ENCODE assay signal across 8 mouse cellular contexts in genomic region chr8:71610822-71611651, GRCm38 (mm10). TPM values are rescaled to one million over a fixed set of nuclear protein-coding genes. Genes with fewer than 3 reads are reported as not detected.
DNase-seq lines count a peak whose midpoint lies in the region; ATAC-seq and TF ChIP-seq lines count a peak whose summit lies in the region.

TSS of gene Colgalt1 (plus strand) at chr8:71610998.

- peaks cover 10% of the 10 kb centered on the region for H3K36me3 ChIP-seq in ES-Bruce4 (ENCODE audit: control insufficient read depth, insufficient read depth, low read length, poor library complexity, severe bottlenecking)
- H3K36me3 ChIP-seq in forebrain, embryonic 13.5 days (ENCODE audit: poor library complexity, severe bottlenecking) = peaks cover 27% of the 10 kb centered on the region
- H3K36me3 ChIP-seq in liver, postnatal 0 days (replicated peaks; ENCODE audit: insufficient read depth, low read length) = peaks cover 13% of the 10 kb centered on the region
- peaks cover 13% of the 10 kb centered on the region; the same call in 1 of the 2 replicates for H3K36me3 ChIP-seq in neural tube, embryonic 14.5 days (ENCODE audit: control insufficient read depth, insufficient read depth, low read length)

- intact Hi-C loops in heart, postnatal 10 days (cut with DNase I) = loop anchor here (5.0 kb wide), 1 partner anchor 51 kb away; no protein-coding TSS in a partner anchor

- TF ChIP-seq CTCF in ES-Bruce4 (IDR thresholded peaks at IDR 0.05; ENCODE audit: low read depth, low read length) = no peak
- TF ChIP-seq CTCF in liver, postnatal 0 days (IDR thresholded peaks at IDR 0.05; ENCODE audit: low read depth) = no peak

- H3K9ac ChIP-seq in ES-Bruce4 (ENCODE audit: low read depth, poor library complexity, severe bottlenecking) = peak within 1 kb of the TSS; percentile 90
- H3K9ac ChIP-seq in forebrain, embryonic 13.5 days = peak within 1 kb of the TSS; percentile 89
- peak within 1 kb of the TSS; percentile 85 for H3K9ac ChIP-seq in liver, postnatal 0 days (replicated peaks)
- H3K9ac ChIP-seq in neural tube, embryonic 14.5 days (replicated peaks; ENCODE audit: low read depth, low read length) = peak within 1 kb of the TSS; percentile 87

- DNase-seq in heart, postnatal 10 days = peak; percentile 98
- peak; percentile 99 for DNase-seq in large intestine, adult 2 months (ENCODE audit: low read depth, low spot score)
- DNase-seq in liver, postnatal 0 days = peak; percentile 97
- DNase-seq in testis, postnatal 10 days (ENCODE audit: low spot score) = peak; percentile 96

- peak; percentile 99 for ATAC-seq in cerebellum, adult (ENCODE audit: insufficient number of reproducible peaks, low FRiP score, low TSS enrichment)
- peak; percentile 99 for ATAC-seq in forebrain, embryonic 13.5 days
- ATAC-seq in liver, postnatal 0 days = peak; percentile 99
- ATAC-seq in neural tube, embryonic 14.5 days (ENCODE audit: low read depth) = peak; percentile 99

- no peaks in the 10 kb centered on the region for H3K4me1 ChIP-seq in ES-Bruce4 (ENCODE audit: control insufficient read depth, insufficient read depth, low read length)
- H3K4me1 ChIP-seq in forebrain, embryonic 13.5 days = peaks cover 15% of the 10 kb centered on the region
- peaks cover 22% of the 10 kb centered on the region for H3K4me1 ChIP-seq in liver, postnatal 0 days (ENCODE audit: insufficient read depth)
- peaks cover 10% of the 10 kb centered on the region for H3K4me1 ChIP-seq in neural tube, embryonic 14.5 days (ENCODE audit: control insufficient read depth, insufficient read depth, low read length)

- H3K4me3 ChIP-seq in ES-Bruce4 (ENCODE audit: low read depth, low read length) = peak within 1 kb of the TSS; percentile 90
- H3K4me3 ChIP-seq in forebrain, embryonic 13.5 days = peak within 1 kb of the TSS; percentile 88
- peak within 1 kb of the TSS; percentile 92 for H3K4me3 ChIP-seq in liver, postnatal 0 days (ENCODE audit: low read depth, low read length)
- peak within 1 kb of the TSS; percentile 79 for H3K4me3 ChIP-seq in neural tube, embryonic 14.5 days (ENCODE audit: low read depth, low read length)

- WGBS in forebrain, embryonic 13.5 days = under 1% methylated on average over 82 of the region's 82 CpGs
- WGBS in large intestine, adult 2 months = under 1% methylated on average over 82 of the region's 82 CpGs
- WGBS in liver, postnatal 0 days (ENCODE audit: insufficient replicate concordance) = 3% methylated on average over 74 of the region's 82 CpGs
- under 1% methylated on average over 74 of the region's 82 CpGs for WGBS in neural tube, embryonic 14.5 days

- TF ChIP-seq POLR2A in ES-Bruce4 (IDR thresholded peaks at IDR 0.05; ENCODE audit: insufficient read depth, low read length) = no peak

- H3K9me3 ChIP-seq in ES-Bruce4 (replicated peaks; ENCODE audit: control insufficient read depth, insufficient read depth, low read length, poor library complexity, severe bottlenecking) = no peaks in the 10 kb centered on the region
- no peaks in the 10 kb centered on the region for H3K9me3 ChIP-seq in forebrain, embryonic 13.5 days (replicated peaks)
- H3K9me3 ChIP-seq in liver, postnatal 0 days (ENCODE audit: low read length) = no peaks in the 10 kb centered on the region
- H3K9me3 ChIP-seq in neural tube, embryonic 14.5 days (ENCODE audit: control insufficient read depth, low read length) = no peaks in the 10 kb centered on the region

- H3K27ac ChIP-seq in ES-Bruce4 (ENCODE audit: insufficient read depth, low read length) = peak within 1 kb of the TSS; percentile 36; the same call in 1 of the 2 replicates
- peak within 1 kb of the TSS; percentile 87 for H3K27ac ChIP-seq in forebrain, embryonic 13.5 days
- H3K27ac ChIP-seq in liver, postnatal 0 days (ENCODE audit: low read depth) = peak within 1 kb of the TSS; percentile 85
- peak within 1 kb of the TSS; percentile 90 for H3K27ac ChIP-seq in neural tube, embryonic 14.5 days (ENCODE audit: low read depth, low read length)

- no peak for TF ChIP-seq EP300 in ES-Bruce4 (IDR thresholded peaks at IDR 0.05; ENCODE audit: insufficient read depth, low read depth, low read length)
- peak; percentile 76 for TF ChIP-seq EP300 in liver, postnatal 0 days (IDR thresholded peaks at IDR 0.05; ENCODE audit: low read depth)

- H3K27me3 ChIP-seq in ES-Bruce4 (ENCODE audit: control insufficient read depth, insufficient read depth, low read length, poor library complexity, severe bottlenecking) = no peaks in the 10 kb centered on the region
- H3K27me3 ChIP-seq in forebrain, embryonic 13.5 days = no peaks in the 10 kb centered on the region
- H3K27me3 ChIP-seq in liver, postnatal 0 days (ENCODE audit: insufficient read depth, low read length) = no peaks in the 10 kb centered on the region
- H3K27me3 ChIP-seq in neural tube, embryonic 14.5 days (ENCODE audit: control insufficient read depth, insufficient read depth, low read length) = no peaks in the 10 kb centered on the region

- peak within 1 kb of the TSS; percentile 72 for H3K4me2 ChIP-seq in forebrain, embryonic 13.5 days
- peak within 1 kb of the TSS; percentile 98 for H3K4me2 ChIP-seq in liver, postnatal 0 days (ENCODE audit: low read depth, low read length)
- H3K4me2 ChIP-seq in neural tube, embryonic 14.5 days (ENCODE audit: low read depth, low read length) = peak within 1 kb of the TSS; percentile 81

RNA-seq across cellular contexts. Expression of gene Colgalt1, which starts in this region (rescaled TPM):
- polyA plus RNA-seq in ES-Bruce4 (2011; ENCODE audit: insufficient read depth, insufficient read length, low read depth, missing spikeins) = 83.2 and 85.2 TPM in 2 replicates
- 37.5 and 39.9 TPM in 2 replicates for polyA plus RNA-seq in forebrain, embryonic 13.5 days (2015; fragmentation: Nextera tagmentation; extraction: Ambion mirVana)
- total RNA-seq in heart, postnatal 10 days (2021) = 10 to 100 TPM; 46.3 to 54.9 TPM
- 45.0 and 68.0 TPM in 2 replicates for polyA plus RNA-seq in large intestine, adult 2 months (2012; rRNA removed)
- polyA plus RNA-seq in liver, postnatal 0 days (2015; fragmentation: Nextera tagmentation; extraction: Ambion mirVana) = 25.0 and 25.7 TPM in 2 replicates
- 71.9 and 78.5 TPM in 2 replicates for polyA plus RNA-seq in neural tube, embryonic 14.5 days (2014; fragmentation: Nextera tagmentation; extraction: Ambion mirVana)

Comparison
In these comparisons a context has a peak if more than half of its experiments do, and no peak if none do; other contexts are left out.
1. Peak in every context shown above with its lines: DNase-seq, ATAC-seq, H3K4me3 ChIP-seq and H3K27ac ChIP-seq.
2. H3K27ac ChIP-seq: peak in every context shown above with its lines; median percentile 90 in neural tube, embryonic 14.5 days; 87 in forebrain, embryonic 13.5 days; 85 in liver, postnatal 0 days; 36 in ES-Bruce4.